Mouse (Mus musculus): ENCODE results near the gene Mpv17l2.
A peak's percentile ranks its signal among the peaks of the same experiment; 100 is the strongest.

Gene Mpv17l2

GRCm38 (mm10) chr8:70738211-70738610, 22.5 kb downstream of the Mpv17l2 start:
- TF ChIP-seq POU5F1 (IDR thresholded peaks at IDR 0.05; ENCODE audit: borderline replicate concordance, low read length) (no peak), CTCF (conservative IDR thresholded peaks at IDR 0.05; ENCODE audit: low read length) (no peak), NANOG (IDR thresholded peaks at IDR 0.05; ENCODE audit: borderline replicate concordance, low read length) (no peak)
- H3K4me1 ChIP-seq (replicated peaks; ENCODE audit: low read depth, low read length) = peaks cover 18% of the 10 kb centered on the region
- peaks cover 36% of the 10 kb centered on the region for H3K27me3 ChIP-seq (ENCODE audit: insufficient read depth, low read length)
- no peak overlapping the region for H3K4me3 ChIP-seq (replicated peaks; ENCODE audit: low read length)
- no peaks in the 10 kb centered on the region for H3K36me3 ChIP-seq (ENCODE audit: insufficient read depth, low read length)
- H3K9me3 ChIP-seq (ENCODE audit: low read length) = no peaks in the 10 kb centered on the region

GRCm38 (mm10) chr8:70737705-70738104, 23.0 kb downstream of the Mpv17l2 start:
- TF ChIP-seq POU5F1 (IDR thresholded peaks at IDR 0.05; ENCODE audit: borderline replicate concordance, low read length) (no peak), CTCF (conservative IDR thresholded peaks at IDR 0.05; ENCODE audit: low read length) (no peak), NANOG (IDR thresholded peaks at IDR 0.05; ENCODE audit: borderline replicate concordance, low read length) (no peak)

GRCm38 (mm10) chr8:70730956-70731355, 29.8 kb downstream of the Mpv17l2 start:
- H3K4me1 ChIP-seq (replicated peaks; ENCODE audit: low read depth, low read length) = peaks cover 40% of the 10 kb centered on the region
- no peaks in the 10 kb centered on the region for H3K36me3 ChIP-seq (ENCODE audit: insufficient read depth, low read length)
- no peak overlapping the region for H3K4me3 ChIP-seq (replicated peaks; ENCODE audit: low read length)
- peaks cover 30% of the 10 kb centered on the region for H3K27me3 ChIP-seq (ENCODE audit: insufficient read depth, low read length)
- no peaks in the 10 kb centered on the region for H3K9me3 ChIP-seq (ENCODE audit: low read length)
- TF ChIP-seq NANOG (IDR thresholded peaks at IDR 0.05; ENCODE audit: borderline replicate concordance, low read length) (no peak), POU5F1 (IDR thresholded peaks at IDR 0.05; ENCODE audit: borderline replicate concordance, low read length) (no peak), CTCF (conservative IDR thresholded peaks at IDR 0.05; ENCODE audit: low read length) (no peak)

More at GRCm38 (mm10) chr8:70737705-70738104, 23.0 kb downstream of the Mpv17l2 start:
- peaks cover 30% of the 10 kb centered on the region for H3K27me3 ChIP-seq (ENCODE audit: insufficient read depth, low read length)
- no peaks in the 10 kb centered on the region for H3K36me3 ChIP-seq (ENCODE audit: insufficient read depth, low read length)
- peaks cover 17% of the 10 kb centered on the region for H3K4me1 ChIP-seq (replicated peaks; ENCODE audit: low read depth, low read length)
- no peak overlapping the region for H3K4me3 ChIP-seq (replicated peaks; ENCODE audit: low read length)
- no peaks in the 10 kb centered on the region for H3K9me3 ChIP-seq (ENCODE audit: low read length)

- Histone ChIP-seq H3K4me1 (replicated peaks; ENCODE audit: low read depth, low read length) (peaks cover 43% of the 10 kb centered on the region), H3K27me3 (ENCODE audit: insufficient read depth, low read length) (peaks cover 30% of the 10 kb centered on the region), H3K9me3 (ENCODE audit: low read length) (no peaks in the 10 kb centered on the region), H3K4me3 (replicated peaks; ENCODE audit: low read length) (peak overlapping the region; percentile 73), H3K36me3 (ENCODE audit: insufficient read depth, low read length) (no peaks in the 10 kb centered on the region)
- peak; percentile 35 for TF ChIP-seq CTCF (conservative IDR thresholded peaks at IDR 0.05; ENCODE audit: low read length)
- no peak for TF ChIP-seq POU5F1 (IDR thresholded peaks at IDR 0.05; ENCODE audit: borderline replicate concordance, low read length)
These were observed 30.8 kb downstream of the Mpv17l2 start for GRCm38 (mm10) chr8:70729808-70730475.

GRCm38 (mm10) chr8:70726721-70727120, 34.0 kb downstream of the Mpv17l2 start:
- Histone ChIP-seq H3K9me3 (ENCODE audit: low read length) (no peaks in the 10 kb centered on the region), H3K27me3 (ENCODE audit: insufficient read depth, low read length) (peaks cover 30% of the 10 kb centered on the region), H3K4me3 (replicated peaks; ENCODE audit: low read length) (no peak overlapping the region), H3K36me3 (ENCODE audit: insufficient read depth, low read length) (no peaks in the 10 kb centered on the region), H3K4me1 (replicated peaks; ENCODE audit: low read depth, low read length) (peaks cover 43% of the 10 kb centered on the region)
- no peak for TF ChIP-seq POU5F1 (IDR thresholded peaks at IDR 0.05; ENCODE audit: borderline replicate concordance, low read length)
- TF ChIP-seq CTCF (conservative IDR thresholded peaks at IDR 0.05; ENCODE audit: low read length) = no peak
- no peak for TF ChIP-seq NANOG (IDR thresholded peaks at IDR 0.05; ENCODE audit: borderline replicate concordance, low read length)

GRCm38 (mm10) chr8:70725792-70726447, 34.8 kb downstream of the Mpv17l2 start:
- no peaks in the 10 kb centered on the region for H3K36me3 ChIP-seq (ENCODE audit: insufficient read depth, low read length)
- no peak overlapping the region for H3K4me3 ChIP-seq (replicated peaks; ENCODE audit: low read length)
- H3K9me3 ChIP-seq (ENCODE audit: low read length) = no peaks in the 10 kb centered on the region
- TF ChIP-seq NANOG (IDR thresholded peaks at IDR 0.05; ENCODE audit: borderline replicate concordance, low read length) (no peak), CTCF (conservative IDR thresholded peaks at IDR 0.05; ENCODE audit: low read length) (no peak), POU5F1 (IDR thresholded peaks at IDR 0.05; ENCODE audit: borderline replicate concordance, low read length) (no peak)
- peaks cover 26% of the 10 kb centered on the region for H3K27me3 ChIP-seq (ENCODE audit: insufficient read depth, low read length)
- peaks cover 43% of the 10 kb centered on the region for H3K4me1 ChIP-seq (replicated peaks; ENCODE audit: low read depth, low read length)

- H3K27me3 ChIP-seq (ENCODE audit: insufficient read depth, low read length) = peaks cover 16% of the 10 kb centered on the region
- H3K9me3 ChIP-seq (ENCODE audit: low read length) = no peaks in the 10 kb centered on the region
- H3K4me3 ChIP-seq (replicated peaks; ENCODE audit: low read length) = peak overlapping the region; percentile 57
- H3K4me1 ChIP-seq (replicated peaks; ENCODE audit: low read depth, low read length) = peaks cover 37% of the 10 kb centered on the region
- no peaks in the 10 kb centered on the region for H3K36me3 ChIP-seq (ENCODE audit: insufficient read depth, low read length)
- no peak for TF ChIP-seq NANOG (IDR thresholded peaks at IDR 0.05; ENCODE audit: borderline replicate concordance, low read length)
- no peak for TF ChIP-seq POU5F1 (IDR thresholded peaks at IDR 0.05; ENCODE audit: borderline replicate concordance, low read length)
- no peak for TF ChIP-seq CTCF (conservative IDR thresholded peaks at IDR 0.05; ENCODE audit: low read length)
These were observed 36.5 kb downstream of the Mpv17l2 start for GRCm38 (mm10) chr8:70724216-70724615.

- Histone ChIP-seq H3K27me3 (ENCODE audit: insufficient read depth, low read length) (peaks cover 12% of the 10 kb centered on the region; the same call in 1 of the 2 replicates), H3K36me3 (ENCODE audit: insufficient read depth, low read length) (no peaks in the 10 kb centered on the region), H3K9me3 (ENCODE audit: low read length) (no peaks in the 10 kb centered on the region), H3K4me1 (replicated peaks; ENCODE audit: low read depth, low read length) (peaks cover 35% of the 10 kb centered on the region), H3K4me3 (replicated peaks; ENCODE audit: low read length) (peak within 1 kb of the TSS; percentile 57)
- TF ChIP-seq NANOG (IDR thresholded peaks at IDR 0.05; ENCODE audit: borderline replicate concordance, low read length) (no peak), POU5F1 (IDR thresholded peaks at IDR 0.05; ENCODE audit: borderline replicate concordance, low read length) (no peak), CTCF (conservative IDR thresholded peaks at IDR 0.05; ENCODE audit: low read length) (no peak)
These were observed 37.1 kb downstream of the Mpv17l2 start, which contains the start of gene Pde4c for GRCm38 (mm10) chr8:70723486-70724210. Pde4c (plus strand) TSS chr8:70723720.

All from E14TG2a.4 (cell line).